Mouse (Mus musculus) spleen, postnatal 4 days (tissue): ENCODE measurements around the gene Tmem132a.

Source experiments
- DNase-seq, 2 experiments: peaks; one replicate each; pipeline ENCODE4 v3.0.0; 2022; ENCODE audit warnings: low spot score in 2 of 2

Tmem132a gene

DNA sequence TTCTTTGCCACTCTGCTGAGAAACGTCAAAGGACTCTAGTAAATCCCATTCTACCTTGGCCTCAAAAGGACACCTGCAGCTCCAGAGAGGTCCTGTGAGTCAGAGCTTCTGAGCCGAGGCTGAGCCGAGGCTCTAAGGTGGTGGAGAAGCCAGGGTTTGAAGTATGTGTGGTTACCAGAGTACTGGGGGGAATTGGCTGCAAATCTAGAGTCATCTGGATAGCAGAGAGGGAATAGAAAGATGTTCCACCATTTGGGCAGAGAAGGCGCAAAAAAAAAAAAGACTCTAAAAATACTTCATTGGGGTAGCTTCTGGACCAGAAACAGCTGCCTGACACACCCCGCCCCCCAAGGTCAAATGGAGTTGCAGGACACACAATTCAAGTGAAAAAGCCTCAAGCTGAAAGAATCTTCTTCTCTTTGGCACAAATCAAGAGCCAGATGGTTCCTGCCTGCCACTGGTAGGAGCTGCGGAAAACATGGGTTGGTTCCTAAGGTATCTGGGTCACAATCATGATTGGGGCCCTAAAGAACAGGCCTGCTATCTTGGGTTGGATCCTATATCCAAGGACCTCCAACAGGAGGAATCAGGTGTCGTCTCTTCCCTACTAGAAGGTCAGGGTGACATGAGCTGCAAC lies 8.6 kb upstream of the Tmem132a start:
- DNase-seq, result peak in 1 of 2 experiments; percentile 52

DNA sequence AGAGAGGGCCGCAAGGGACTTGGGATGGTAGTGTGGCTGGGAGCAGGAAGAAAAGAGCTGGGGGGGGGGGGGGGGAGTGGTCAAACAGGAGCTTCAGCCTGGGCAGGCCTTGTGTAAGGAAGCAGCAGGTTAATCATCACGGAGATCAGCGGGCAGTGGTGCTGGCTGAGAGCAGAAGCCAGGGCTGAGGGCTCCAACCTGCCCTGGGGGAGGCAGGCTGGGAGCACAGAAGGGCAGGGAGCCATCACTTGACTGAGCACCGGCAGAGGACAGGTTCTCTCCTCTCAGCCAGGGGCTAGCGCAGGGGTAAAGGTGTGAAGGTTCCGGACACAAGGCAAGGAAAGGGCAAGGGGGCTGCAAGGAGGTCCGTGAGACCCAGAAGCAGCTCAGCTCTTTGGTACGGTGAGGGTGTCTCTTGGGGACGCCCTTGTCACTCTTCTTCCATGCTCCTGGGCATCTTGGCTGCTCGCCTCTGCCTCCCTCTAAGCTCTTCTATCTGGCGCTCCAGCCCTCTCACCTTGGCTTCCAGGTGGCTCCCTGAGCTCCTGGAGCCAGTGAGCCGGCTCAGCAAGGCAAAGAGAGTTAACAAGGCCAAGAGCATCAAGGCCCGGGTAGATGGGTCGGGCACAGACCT lies 1.7 kb upstream of the Tmem132a start:
- no peak for DNase-seq

- DNase-seq, result no peak
These were observed 936 bp upstream of the Tmem132a start for GRCm38 (mm10) chr19:10870676-10871075.

DNA sequence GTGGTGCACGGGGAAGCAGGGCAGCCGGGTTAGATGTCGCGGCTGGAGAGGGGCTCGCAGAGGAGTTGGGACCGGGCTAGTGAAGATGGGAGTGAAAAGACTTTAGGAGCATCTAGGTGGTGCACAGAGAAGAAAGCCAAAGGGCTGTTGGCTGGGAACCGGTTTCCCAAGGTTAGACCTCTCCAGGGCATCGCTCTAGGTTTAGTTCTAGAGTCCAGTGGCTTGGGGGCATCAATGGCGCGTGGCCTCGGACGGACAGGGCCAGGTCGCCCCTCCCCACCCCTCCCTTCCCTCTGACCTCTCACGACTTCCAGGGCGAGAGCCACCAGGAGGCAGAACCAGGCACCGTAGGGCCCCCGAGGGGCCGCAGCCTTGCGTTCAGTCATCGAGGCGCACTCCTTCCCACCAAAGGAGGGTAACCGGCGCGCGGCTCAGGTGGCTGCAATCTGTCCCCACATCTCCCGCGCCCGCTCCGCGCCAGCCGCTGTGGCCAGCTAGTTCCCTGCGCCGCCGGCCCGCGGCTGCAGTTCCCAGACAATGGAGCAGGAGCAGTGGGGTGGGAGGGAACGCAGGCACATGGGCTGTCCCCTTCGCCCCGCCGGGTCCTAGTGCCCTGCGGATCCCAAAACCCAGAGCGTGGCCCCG lies 377 bp downstream of the Tmem132a start:
- no peak for DNase-seq

- no peak for DNase-seq
These were observed 1.1 kb downstream of the Tmem132a start for GRCm38 (mm10) chr19:10868623-10869141.

DNA sequence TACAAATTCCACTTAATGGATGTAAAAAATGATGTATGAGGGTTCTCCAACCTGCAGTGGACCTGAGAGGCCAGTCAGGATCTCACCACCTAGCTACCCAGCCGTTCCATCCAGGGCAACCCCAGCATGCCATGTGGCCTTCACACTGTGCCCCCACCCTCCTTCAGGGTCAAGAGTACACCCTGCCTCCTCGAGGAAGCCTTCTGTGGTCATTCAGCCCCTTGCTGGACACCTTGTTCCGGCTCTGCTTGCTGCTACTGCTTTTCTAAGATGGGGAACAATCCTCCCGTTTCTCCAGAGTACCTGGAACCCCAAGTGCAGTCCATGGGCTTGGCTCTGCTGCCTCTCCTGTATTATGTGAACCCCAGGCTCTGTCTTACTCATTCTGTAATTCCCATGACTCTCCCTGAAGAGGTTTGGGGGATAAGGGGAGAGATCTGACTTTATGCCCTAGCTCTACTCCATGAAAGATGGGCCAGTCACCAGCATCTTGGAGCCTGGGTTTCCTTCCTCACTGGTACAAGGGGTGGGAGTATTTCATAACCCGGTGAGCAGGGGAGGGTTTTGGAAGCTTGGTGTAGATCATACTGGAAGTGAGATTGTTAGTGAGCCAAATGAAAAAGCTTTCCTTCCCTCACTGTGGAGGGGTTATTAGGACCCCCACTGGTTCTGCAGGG lies 1.7 kb downstream of the Tmem132a start:
- peak in 1 of 2 experiments; percentile 53 for DNase-seq

- DNase-seq, result no peak
These were observed 3.4 kb downstream of the Tmem132a start for GRCm38 (mm10) chr19:10866351-10866750.

GRCm38 (mm10) chr19:10860072-10860497 lies 9.7 kb downstream of the Tmem132a start:
- DNase-seq, result no peak

GRCm38 (mm10) chr19:10856520-10856919 lies 13.2 kb downstream of the Tmem132a start:
- no peak for DNase-seq

- DNase-seq, result no peak
These were observed 14.3 kb downstream of the Tmem132a start for GRCm38 (mm10) chr19:10855422-10855821.

DNA sequence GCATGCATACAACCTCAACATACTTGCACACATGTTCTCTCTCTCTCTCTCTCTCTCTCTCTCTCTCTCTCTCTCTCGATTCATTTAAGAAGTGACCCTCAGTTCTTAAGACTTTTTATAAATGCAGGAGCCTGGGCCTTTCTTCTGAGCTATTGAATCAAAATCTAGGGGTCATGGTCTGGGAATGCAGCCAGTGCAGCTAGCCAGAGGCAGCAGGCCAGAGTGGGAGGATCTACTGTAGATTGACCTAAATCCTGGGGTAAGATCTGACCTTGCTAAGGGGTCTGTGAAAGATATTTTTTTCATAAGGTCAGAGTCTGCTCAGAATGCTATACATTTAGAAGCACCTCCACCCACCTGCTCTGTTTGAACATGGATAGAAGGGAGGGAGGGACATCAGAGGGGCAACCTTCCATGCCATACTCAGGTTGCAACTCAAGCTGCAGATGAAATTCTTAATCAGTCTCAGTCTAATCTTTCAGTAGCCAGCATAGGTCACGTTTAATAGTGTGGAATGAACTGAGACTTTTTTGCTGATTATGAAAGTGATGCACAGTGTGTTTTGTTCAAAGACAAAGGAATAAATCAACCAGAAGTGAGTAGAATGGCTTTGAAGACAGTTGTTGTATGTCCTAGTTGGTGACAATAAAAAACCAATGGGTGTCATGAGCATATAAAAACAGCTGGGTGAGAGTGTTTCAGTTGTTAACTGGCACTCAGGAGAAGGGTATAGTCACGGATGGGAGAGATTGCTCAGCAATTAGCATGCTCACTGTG lies 22.2 kb downstream of the Tmem132a start:
- DNase-seq, result no peak

GRCm38 (mm10) chr19:10846150-10846549 lies 23.6 kb downstream of the Tmem132a start:
- DNase-seq, result no peak

- no peak for DNase-seq
These were observed 24.3 kb downstream of the Tmem132a start for GRCm38 (mm10) chr19:10845454-10845853.

DNA sequence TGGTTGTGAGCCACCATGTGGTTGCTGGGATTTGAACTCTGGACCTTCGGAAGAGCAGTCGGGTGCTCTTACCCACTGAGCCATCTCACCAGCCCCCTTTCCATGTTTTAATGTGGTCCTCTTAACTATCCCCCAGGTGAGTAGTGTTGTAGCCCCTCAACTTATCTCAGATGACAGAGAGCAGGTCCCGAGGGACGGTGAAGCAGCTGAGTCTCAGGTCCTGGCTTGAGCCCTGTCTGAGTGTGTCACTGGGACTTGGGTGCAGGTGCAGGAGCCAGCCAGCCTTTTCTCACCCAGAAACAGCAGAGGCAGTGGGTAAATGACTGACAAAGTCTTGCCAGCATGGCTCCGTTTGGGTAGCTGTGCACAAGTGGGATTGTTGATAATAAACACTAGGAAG lies 25.5 kb downstream of the Tmem132a start:
- DNase-seq, result no peak

DNA sequence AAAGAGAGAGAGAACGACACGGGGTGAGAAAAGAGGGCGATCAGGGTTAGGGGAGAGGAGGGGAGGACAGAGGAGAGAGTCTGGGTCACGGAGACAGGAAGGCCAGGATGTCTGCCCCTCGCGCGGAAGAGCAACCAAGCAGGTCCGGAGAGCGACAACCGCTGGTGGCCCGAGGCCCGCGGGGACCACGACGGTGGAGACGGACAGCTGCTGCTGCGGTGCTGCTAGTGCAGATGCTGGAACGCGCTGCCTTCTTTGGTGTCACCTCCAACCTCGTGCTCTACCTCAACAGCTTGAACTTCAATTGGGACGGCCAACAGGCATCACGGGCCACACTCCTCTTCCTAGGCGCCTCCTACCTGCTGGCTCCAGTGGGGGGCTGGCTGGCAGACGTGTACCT lies 26.8 kb downstream of the Tmem132a start:
- peak in 1 of 2 experiments; percentile 32 for DNase-seq

DNA sequence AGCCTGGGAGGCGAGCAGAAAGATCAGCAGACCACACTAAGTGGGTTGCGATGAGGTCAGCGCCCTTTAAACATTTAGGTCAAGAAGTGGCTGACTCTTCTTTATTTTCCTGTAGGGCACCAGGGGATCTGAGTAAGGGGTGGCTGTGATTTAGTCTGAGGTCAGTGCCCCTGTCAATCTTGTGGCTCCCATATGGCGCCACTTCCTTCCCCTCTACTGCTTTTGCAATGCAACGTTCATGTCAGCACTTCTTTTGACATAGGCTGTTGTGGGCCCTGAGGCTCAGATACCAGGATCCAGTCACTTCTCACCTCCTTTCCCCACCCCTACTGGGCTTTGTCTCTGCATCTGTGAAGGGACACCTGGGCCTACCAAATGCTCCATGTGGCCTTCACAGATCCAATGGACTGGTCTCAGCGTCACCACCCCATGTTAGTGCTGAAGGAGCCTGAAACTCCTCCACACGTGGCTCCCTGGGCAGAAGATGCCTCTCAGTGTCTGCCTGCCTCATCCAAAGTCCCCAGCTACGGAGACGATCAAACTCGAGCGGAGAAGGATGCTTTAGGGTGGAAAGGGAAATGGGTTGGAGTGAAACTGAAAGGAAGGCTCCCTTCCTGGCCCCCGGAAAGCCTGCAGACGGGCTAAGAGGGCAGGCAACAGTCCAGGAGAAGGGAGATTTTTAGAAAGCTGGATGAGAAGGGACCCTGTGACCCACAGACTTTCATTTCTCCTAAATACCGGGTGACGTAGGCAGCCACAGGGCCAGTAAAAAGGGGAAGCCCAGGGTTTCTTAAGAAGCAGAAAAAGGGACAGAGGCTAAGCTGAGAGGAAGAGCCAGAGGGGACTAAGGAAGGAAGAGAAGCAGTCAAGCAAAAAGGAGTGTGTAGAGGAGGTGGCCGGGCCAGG lies 27.8 kb downstream of the Tmem132a start:
- DNase-seq, result peak in 1 of 2 experiments; percentile 45

GRCm38 (mm10) chr19:10839010-10839892 lies 30.5 kb downstream of the Tmem132a start, which contains the start of gene Slc15a3:
Gene Slc15a3, plus strand, starts transcription at chr19:10839727.
- DNase-seq, result no peak

- DNase-seq, result no peak
These were observed 34.1 kb downstream of the Tmem132a start for GRCm38 (mm10) chr19:10835671-10836070.

DNA sequence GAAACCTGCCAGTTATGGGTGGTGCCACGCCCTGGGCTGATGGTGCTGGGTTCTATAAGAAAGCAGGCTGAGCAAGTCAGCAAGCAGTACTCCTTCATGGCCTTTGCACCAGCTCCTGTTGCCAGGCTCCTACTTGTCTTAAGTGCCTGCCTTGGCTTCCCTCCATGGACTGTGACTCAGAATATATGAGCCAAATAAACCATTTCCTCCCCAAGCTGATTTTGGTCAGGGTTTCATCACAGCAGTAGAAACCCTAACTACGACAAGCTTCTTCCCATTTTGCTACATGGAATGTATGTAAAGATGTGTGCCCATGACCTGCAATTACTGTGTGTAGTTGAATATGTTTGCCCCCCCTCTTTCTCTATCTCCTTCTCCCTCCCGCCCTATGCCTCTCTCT lies 36.1 kb downstream of the Tmem132a start:
- DNase-seq, result no peak
